Mouse (Mus musculus): ENCODE measurements around the gene Igf1. TPM values are rescaled to one million over a fixed set of nuclear protein-coding genes. Genes with fewer than 3 reads are reported as not detected.

Igf1 gene
- polyA plus RNA-seq (2015; fragmentation: Nextera tagmentation; extraction: Ambion mirVana) = 7.2 and 9.0 TPM in 2 replicates

DNA sequence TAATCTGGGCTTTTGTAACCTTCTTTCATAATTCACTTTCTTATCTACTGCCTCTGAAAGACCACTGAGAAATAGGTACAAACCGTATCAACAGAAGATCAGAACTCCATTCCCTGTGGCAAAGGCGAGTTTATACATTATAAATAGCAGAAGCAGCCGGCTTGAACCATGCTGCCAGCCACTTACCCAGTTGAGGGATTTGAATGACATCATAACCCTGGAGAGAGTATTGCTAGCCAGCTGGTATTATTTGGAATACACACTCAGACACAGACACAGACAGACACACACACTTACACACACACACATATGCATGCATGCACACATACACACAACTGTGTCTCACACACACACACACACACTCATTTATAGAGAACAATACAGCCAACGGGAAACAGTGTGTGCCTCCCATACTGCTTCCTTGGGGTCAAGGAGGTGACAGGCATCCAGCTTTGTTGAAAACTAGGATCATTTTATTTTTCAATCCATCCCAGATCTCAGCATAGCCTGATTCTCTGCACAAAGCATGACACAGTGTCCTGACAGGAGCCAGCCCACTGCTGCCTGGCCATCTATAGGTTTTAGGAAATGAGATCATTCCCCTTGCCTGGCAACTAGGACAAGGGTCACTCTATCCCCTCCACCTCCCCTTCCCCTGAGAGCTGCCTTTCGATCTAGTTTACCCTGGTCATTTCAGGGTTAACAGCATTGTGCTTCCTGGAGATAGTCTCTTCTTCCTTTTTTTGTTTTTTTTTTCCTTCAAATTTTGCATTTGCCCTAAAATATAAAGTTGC, at the start of gene Igf1:
TSS of gene Igf1 (plus strand) at position 253 of the 794 bp plus-strand sequence.
- Histone ChIP-seq H3K4me1 (replicated peaks; ENCODE audit: control insufficient read depth, insufficient read depth, low read length) (peaks cover 21% of the 10 kb centered on the region), H3K9ac (replicated peaks; ENCODE audit: low read depth, low read length) (no peak within 1 kb of the TSS), H3K4me3 (replicated peaks; ENCODE audit: low read length) (no peak within 1 kb of the TSS; the same call in 1 of the 2 replicates), H3K27ac (ENCODE audit: low read length) (no peak within 1 kb of the TSS), H3K9me3 (ENCODE audit: control insufficient read depth, low read length) (no peaks in the 10 kb centered on the region), H3K27me3 (replicated peaks; ENCODE audit: control insufficient read depth, insufficient read depth, low read length) (peaks cover 11% of the 10 kb centered on the region; the same call in 1 of the 2 replicates), H3K4me2 (ENCODE audit: low read length) (peak within 1 kb of the TSS; percentile 74), H3K36me3 (ENCODE audit: control insufficient read depth, insufficient read depth) (no peaks in the 10 kb centered on the region)
- 39% methylated on average over 5 of the region's 5 CpGs for WGBS
- no peak for ATAC-seq

DNA sequence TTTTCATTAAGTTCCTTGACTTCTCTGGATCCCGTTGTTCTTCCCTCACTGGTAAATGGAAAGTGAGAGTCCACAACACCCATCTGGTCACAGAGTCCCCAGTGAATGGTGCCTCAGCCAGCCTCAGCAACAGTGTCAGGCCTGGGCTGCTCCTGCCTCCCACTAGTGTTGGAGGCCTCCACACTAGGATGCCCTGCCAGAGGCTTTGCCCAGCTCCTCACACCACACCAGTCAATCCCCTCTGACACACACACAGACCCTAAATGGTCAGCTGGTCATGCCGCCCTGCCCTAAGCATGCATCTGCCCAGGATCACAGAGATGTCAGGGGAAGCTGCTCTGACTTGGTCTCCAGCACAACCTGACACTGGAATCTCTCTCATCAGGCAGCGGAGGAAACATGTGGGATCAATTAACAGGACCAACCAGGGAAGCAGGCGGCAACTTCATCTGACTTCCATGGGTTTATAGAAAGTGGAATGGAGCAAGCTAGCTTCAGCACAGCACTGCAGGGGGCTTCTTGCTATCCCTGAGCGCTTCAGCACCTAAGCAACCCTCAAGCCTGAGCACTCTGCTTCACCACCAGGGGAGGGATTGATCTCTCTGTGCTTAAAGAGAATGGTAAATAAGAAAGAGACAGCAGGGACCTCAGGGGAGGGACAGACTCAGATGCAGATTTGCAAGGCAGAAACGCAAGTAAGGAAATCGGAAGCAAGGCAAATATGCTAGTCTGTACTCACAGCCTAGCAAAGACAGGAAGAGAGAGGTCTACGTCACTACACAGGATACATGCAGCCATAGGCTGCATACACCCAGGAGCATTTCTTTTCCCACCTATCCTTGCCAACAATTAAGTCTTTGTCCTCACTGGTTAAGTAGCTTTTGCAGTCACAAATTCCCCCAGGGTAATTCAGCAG, 45.6 kb upstream of the Igf1 start:
- Histone ChIP-seq H3K9me3 (ENCODE audit: control insufficient read depth, low read length) (no peaks in the 10 kb centered on the region), H3K4me1 (replicated peaks; ENCODE audit: control insufficient read depth, insufficient read depth, low read length) (peaks cover 14% of the 10 kb centered on the region), H3K27me3 (replicated peaks; ENCODE audit: control insufficient read depth, insufficient read depth, low read length) (no peaks in the 10 kb centered on the region), H3K9ac (replicated peaks; ENCODE audit: low read depth, low read length) (no peak overlapping the region), H3K27ac (ENCODE audit: low read length) (no peak overlapping the region), H3K4me2 (ENCODE audit: low read length) (peak overlapping the region; percentile 19; the same call in 1 of the 2 replicates), H3K4me3 (replicated peaks; ENCODE audit: low read length) (no peak overlapping the region), H3K36me3 (ENCODE audit: control insufficient read depth, insufficient read depth) (no peaks in the 10 kb centered on the region)
- WGBS = 20% methylated on average over 8 of the region's 8 CpGs
- peak; percentile 83 for ATAC-seq

- no peak overlapping the region for H3K27ac ChIP-seq (ENCODE audit: low read length)
- H3K36me3 ChIP-seq (ENCODE audit: control insufficient read depth, insufficient read depth) = no peaks in the 10 kb centered on the region
- peak; percentile 57 for ATAC-seq
- H3K4me3 ChIP-seq (replicated peaks; ENCODE audit: low read length) = no peak overlapping the region
- peaks cover 14% of the 10 kb centered on the region for H3K4me1 ChIP-seq (replicated peaks; ENCODE audit: control insufficient read depth, insufficient read depth, low read length)
- no peaks in the 10 kb centered on the region for H3K9me3 ChIP-seq (ENCODE audit: control insufficient read depth, low read length)
- H3K9ac ChIP-seq (replicated peaks; ENCODE audit: low read depth, low read length) = no peak overlapping the region
- H3K4me2 ChIP-seq (ENCODE audit: low read length) = no peak overlapping the region
- H3K27me3 ChIP-seq (replicated peaks; ENCODE audit: control insufficient read depth, insufficient read depth, low read length) = no peaks in the 10 kb centered on the region
- WGBS = 4% methylated on average over 3 of the region's 3 CpGs
These were observed 44.9 kb upstream of the Igf1 start for GRCm38 (mm10) chr10:87813073-87813590.

DNA sequence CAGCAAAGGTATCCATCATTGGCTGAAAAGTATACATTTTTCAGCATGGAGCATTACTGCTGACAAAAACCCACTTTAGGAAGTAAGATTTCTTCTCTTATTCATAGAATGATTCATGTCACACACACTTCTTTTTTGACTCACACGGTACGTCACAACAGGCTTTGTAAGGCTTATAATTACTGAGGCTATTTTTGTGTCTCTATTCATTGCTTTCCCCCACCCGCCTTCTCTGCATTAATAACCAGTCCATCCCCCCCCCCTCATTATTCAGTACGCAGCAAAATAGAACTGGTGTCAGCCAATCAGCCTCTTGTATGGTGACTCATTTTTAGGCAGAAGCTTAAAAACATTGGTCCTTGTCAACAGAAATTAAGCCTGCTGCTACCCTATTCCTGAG, 41.2 kb upstream of the Igf1 start:
- Histone ChIP-seq H3K4me1 (replicated peaks; ENCODE audit: control insufficient read depth, insufficient read depth, low read length) (peaks cover 14% of the 10 kb centered on the region), H3K27me3 (replicated peaks; ENCODE audit: control insufficient read depth, insufficient read depth, low read length) (no peaks in the 10 kb centered on the region), H3K9ac (replicated peaks; ENCODE audit: low read depth, low read length) (no peak overlapping the region), H3K9me3 (ENCODE audit: control insufficient read depth, low read length) (no peaks in the 10 kb centered on the region), H3K27ac (ENCODE audit: low read length) (no peak overlapping the region), H3K4me3 (replicated peaks; ENCODE audit: low read length) (no peak overlapping the region), H3K36me3 (ENCODE audit: control insufficient read depth, insufficient read depth) (no peaks in the 10 kb centered on the region), H3K4me2 (ENCODE audit: low read length) (no peak overlapping the region)
- ATAC-seq = peak; percentile 67
- 15% methylated on average over 4 of the region's 4 CpGs for WGBS

- Histone ChIP-seq H3K4me1 (replicated peaks; ENCODE audit: control insufficient read depth, insufficient read depth, low read length) (peaks cover 11% of the 10 kb centered on the region), H3K27ac (ENCODE audit: low read length) (no peak overlapping the region), H3K4me3 (replicated peaks; ENCODE audit: low read length) (no peak overlapping the region), H3K36me3 (ENCODE audit: control insufficient read depth, insufficient read depth) (no peaks in the 10 kb centered on the region), H3K9ac (replicated peaks; ENCODE audit: low read depth, low read length) (no peak overlapping the region), H3K9me3 (ENCODE audit: control insufficient read depth, low read length) (no peaks in the 10 kb centered on the region), H3K4me2 (ENCODE audit: low read length) (no peak overlapping the region), H3K27me3 (replicated peaks; ENCODE audit: control insufficient read depth, insufficient read depth, low read length) (no peaks in the 10 kb centered on the region)
- WGBS = 94% methylated on average over 7 of the region's 7 CpGs
- ATAC-seq = no peak
These were observed 40.3 kb upstream of the Igf1 start for GRCm38 (mm10) chr10:87817786-87818185.

DNA sequence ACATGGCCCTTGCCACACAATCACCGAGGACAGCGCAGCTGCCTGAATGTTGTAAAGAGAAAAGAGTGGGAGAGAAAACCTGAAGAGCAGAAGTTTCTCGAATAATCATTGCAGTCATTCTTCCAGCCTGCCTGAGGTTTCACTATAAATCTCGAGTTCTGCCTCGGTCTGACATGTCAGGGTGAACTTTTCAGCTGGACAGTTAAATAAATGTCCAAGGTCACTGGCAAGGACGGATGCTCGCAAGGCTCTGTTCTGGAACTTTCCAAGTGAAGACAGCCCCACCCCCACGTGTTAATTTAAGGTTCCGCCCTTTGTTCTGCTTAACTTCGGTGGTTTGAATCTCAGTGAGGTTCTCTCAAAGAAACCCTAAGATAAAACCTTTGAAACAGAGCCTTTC, 36.2 kb upstream of the Igf1 start:
- Histone ChIP-seq H3K9ac (replicated peaks; ENCODE audit: low read depth, low read length) (no peak overlapping the region), H3K4me2 (ENCODE audit: low read length) (no peak overlapping the region), H3K4me1 (replicated peaks; ENCODE audit: control insufficient read depth, insufficient read depth, low read length) (no peaks in the 10 kb centered on the region), H3K27ac (ENCODE audit: low read length) (no peak overlapping the region), H3K36me3 (ENCODE audit: control insufficient read depth, insufficient read depth) (no peaks in the 10 kb centered on the region), H3K9me3 (ENCODE audit: control insufficient read depth, low read length) (no peaks in the 10 kb centered on the region), H3K4me3 (replicated peaks; ENCODE audit: low read length) (no peak overlapping the region), H3K27me3 (replicated peaks; ENCODE audit: control insufficient read depth, insufficient read depth, low read length) (no peaks in the 10 kb centered on the region)
- WGBS = 70% methylated on average over 10 of the region's 10 CpGs
- no peak for ATAC-seq

DNA sequence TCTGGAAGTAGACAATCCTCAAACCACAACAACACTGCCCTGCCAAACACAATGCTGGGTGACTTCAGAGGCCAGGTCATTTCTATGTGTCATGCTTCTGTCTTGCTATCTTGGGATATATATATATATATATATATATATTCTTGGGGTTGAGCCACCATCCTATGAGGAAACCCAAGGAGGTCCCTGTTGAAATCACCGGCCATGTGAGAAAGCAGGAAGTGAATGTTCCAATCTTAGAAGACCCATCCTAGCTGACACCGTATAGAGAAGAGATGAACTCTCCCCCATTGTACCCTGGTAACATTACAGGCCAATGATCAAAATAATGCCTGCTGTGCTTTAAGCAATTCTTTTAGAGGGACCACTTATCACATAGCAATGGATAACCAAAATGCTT, 28.1 kb upstream of the Igf1 start:
- WGBS = 95% methylated on average over 2 of the region's 2 CpGs
- H3K4me3 ChIP-seq (replicated peaks; ENCODE audit: low read length) = no peak overlapping the region
- no peak overlapping the region for H3K4me2 ChIP-seq (ENCODE audit: low read length)
- no peaks in the 10 kb centered on the region for H3K4me1 ChIP-seq (replicated peaks; ENCODE audit: control insufficient read depth, insufficient read depth, low read length)
- no peaks in the 10 kb centered on the region for H3K36me3 ChIP-seq (ENCODE audit: control insufficient read depth, insufficient read depth)
- H3K9ac ChIP-seq (replicated peaks; ENCODE audit: low read depth, low read length) = no peak overlapping the region
- no peaks in the 10 kb centered on the region for H3K27me3 ChIP-seq (replicated peaks; ENCODE audit: control insufficient read depth, insufficient read depth, low read length)
- H3K9me3 ChIP-seq (ENCODE audit: control insufficient read depth, low read length) = no peaks in the 10 kb centered on the region
- no peak overlapping the region for H3K27ac ChIP-seq (ENCODE audit: low read length)
- no peak for ATAC-seq

- no peaks in the 10 kb centered on the region for H3K36me3 ChIP-seq (ENCODE audit: control insufficient read depth, insufficient read depth)
- no peaks in the 10 kb centered on the region for H3K4me1 ChIP-seq (replicated peaks; ENCODE audit: control insufficient read depth, insufficient read depth, low read length)
- H3K4me3 ChIP-seq (replicated peaks; ENCODE audit: low read length) = no peak overlapping the region
- no peaks in the 10 kb centered on the region for H3K27me3 ChIP-seq (replicated peaks; ENCODE audit: control insufficient read depth, insufficient read depth, low read length)
- no peak overlapping the region for H3K9ac ChIP-seq (replicated peaks; ENCODE audit: low read depth, low read length)
- 91% methylated on average over 2 of the region's 2 CpGs for WGBS
- H3K27ac ChIP-seq (ENCODE audit: low read length) = no peak overlapping the region
- no peak for ATAC-seq
- H3K4me2 ChIP-seq (ENCODE audit: low read length) = no peak overlapping the region
- no peaks in the 10 kb centered on the region for H3K9me3 ChIP-seq (ENCODE audit: control insufficient read depth, low read length)
These were observed 27.4 kb upstream of the Igf1 start for GRCm38 (mm10) chr10:87830639-87831038.

GRCm38 (mm10) chr10:87832101-87832500, 26.0 kb upstream of the Igf1 start:
- no peak overlapping the region for H3K4me3 ChIP-seq (replicated peaks; ENCODE audit: low read length)
- no peaks in the 10 kb centered on the region for H3K27me3 ChIP-seq (replicated peaks; ENCODE audit: control insufficient read depth, insufficient read depth, low read length)
- no peak for ATAC-seq
- H3K9me3 ChIP-seq (ENCODE audit: control insufficient read depth, low read length) = no peaks in the 10 kb centered on the region
- 91% methylated on average over 1 of the region's 1 CpGs for WGBS
- H3K9ac ChIP-seq (replicated peaks; ENCODE audit: low read depth, low read length) = no peak overlapping the region
- no peaks in the 10 kb centered on the region for H3K4me1 ChIP-seq (replicated peaks; ENCODE audit: control insufficient read depth, insufficient read depth, low read length)
- H3K36me3 ChIP-seq (ENCODE audit: control insufficient read depth, insufficient read depth) = no peaks in the 10 kb centered on the region
- H3K27ac ChIP-seq (ENCODE audit: low read length) = no peak overlapping the region
- no peak overlapping the region for H3K4me2 ChIP-seq (ENCODE audit: low read length)
